2 mouse cellular contexts compared by ENCODE assay signal in genomic region chr12:52586466-52586865, GRCm38 (mm10).
A peak's percentile ranks its signal among the peaks of the same experiment; 100 is the strongest.
DNase-seq lines count a peak whose midpoint lies in the region; TF ChIP-seq lines count a peak whose summit lies in the region.
"Not testable (repeated sequence)": the region's sequence is repeated elsewhere in the genome, so short reads cannot be mapped to it uniquely, and the experiment has no call there.

No protein-coding gene starts in this region.

- in situ Hi-C loops in CH12.LX (cut with MboI; ENCODE audit: low pct_ligation_motif_present, low pct_unique_long_range_greater_than_20kb, low sequenced_read_pairs), result not testable (repeated sequence)

- H3K4me3 ChIP-seq in CH12.LX (replicated peaks in 1 of 3; ENCODE audit: low read depth in 2 of 3, low read length in 2 of 3, poor library complexity in 1 of 3); MEL (ENCODE audit: control insufficient read depth in 1 of 2, insufficient read depth in 1 of 2, low read depth in 2 of 2, low read length in 2 of 2): not testable (repeated sequence)

- H3K27ac ChIP-seq in CH12.LX (ENCODE audit: insufficient read depth, low read depth); MEL (ENCODE audit: control insufficient read depth, low read depth, low read length): not testable (repeated sequence)

- not testable (repeated sequence) for H3K9ac ChIP-seq in CH12.LX (ENCODE audit: insufficient read depth, low read depth); MEL (ENCODE audit: control insufficient read depth, low read depth, low read length, poor library complexity, severe bottlenecking)

- H3K4me2 ChIP-seq in CH12.LX (ENCODE audit: insufficient read depth, low read depth, poor library complexity, severe bottlenecking), result not testable (repeated sequence)

- H3K4me1 ChIP-seq in CH12.LX (ENCODE audit: control insufficient read depth in 1 of 2, insufficient read depth in 2 of 2); MEL (ENCODE audit: control insufficient read depth in 1 of 2, insufficient read depth in 2 of 2, low read length in 2 of 2): not testable (repeated sequence)

- TF ChIP-seq RAD21 in CH12.LX (IDR thresholded peaks at IDR 0.05; ENCODE audit: low read depth, low read length); MEL (IDR thresholded peaks at IDR 0.05; ENCODE audit: low read depth, low read length): not testable (repeated sequence)

- dilution Hi-C loops in CH12.LX (cut with MboI; ENCODE audit: extremely low pct_ligation_motif_present, extremely low pct_unique_long_range_greater_than_20kb, low sequenced_read_pairs), result not testable (repeated sequence)

- not testable (repeated sequence) for TF ChIP-seq POLR2A in CH12.LX (IDR thresholded peaks at IDR 0.05; ENCODE audit: low read depth, low read length); MEL (IDR thresholded peaks at IDR 0.05; ENCODE audit: control insufficient read depth in 1 of 2, insufficient read depth in 1 of 2, low read depth in 1 of 2, low read length in 2 of 2, poor library complexity in 1 of 2)

- TF ChIP-seq CTCF in CH12.LX (conservative IDR thresholded peaks at IDR 0.05 in 1 of 2, IDR thresholded peaks at IDR 0.05 in 1 of 2; ENCODE audit: low read depth in 2 of 2, low read length in 2 of 2); MEL (IDR thresholded peaks at IDR 0.05 in 2 of 3, conservative IDR thresholded peaks at IDR 0.05 in 1 of 3; ENCODE audit: control insufficient read depth in 1 of 3, insufficient read depth in 1 of 3, low read depth in 2 of 3, low read length in 3 of 3, poor library complexity in 1 of 3, severe bottlenecking in 1 of 3): not testable (repeated sequence)

- not testable (repeated sequence) for H3K79me2 ChIP-seq in CH12.LX (replicated peaks; ENCODE audit: control insufficient read depth, extremely low read depth, insufficient read depth, poor library complexity, severe bottlenecking); MEL (ENCODE audit: control insufficient read depth, insufficient read depth, low read length, poor library complexity)

- not testable (repeated sequence) for DNase-seq in CH12.LX (ENCODE audit: extremely low read depth); MEL (ENCODE audit: low read depth, low spot score)

- TF ChIP-seq EP300 in CH12.LX (IDR thresholded peaks at IDR 0.05; ENCODE audit: low read length); MEL (IDR thresholded peaks at IDR 0.05; ENCODE audit: low read depth in 1 of 2, low read length in 2 of 2): not testable (repeated sequence)

- H3K9me3 ChIP-seq in CH12.LX (replicated peaks; ENCODE audit: low read length); MEL (replicated peaks; ENCODE audit: insufficient read depth, low read length): not testable (repeated sequence)

- H3K27me3 ChIP-seq in CH12.LX (replicated peaks); MEL (ENCODE audit: control insufficient read depth in 1 of 2, insufficient read depth in 2 of 2, low read length in 2 of 2): not testable (repeated sequence)

- not testable (repeated sequence) for H3K36me3 ChIP-seq in CH12.LX (replicated peaks in 1 of 2; ENCODE audit: control insufficient read depth in 1 of 2, insufficient read depth in 1 of 2, low read length in 1 of 2); MEL (ENCODE audit: control insufficient read depth in 1 of 2, insufficient read depth in 2 of 2, low read length in 2 of 2)

TF ChIP-seq in CH12.LX, 34 proteins besides CTCF, POLR2A, EP300 and RAD21:
- 0 out of 2 replicates have a peak, but pooled peaks have one; percentile 63 for TF ChIP-seq TBP (conservative IDR thresholded peaks at IDR 0.05; ENCODE audit: low read depth, low read length)

TF ChIP-seq in MEL, 35 proteins besides CTCF, POLR2A, EP300 and RAD21:
- TF ChIP-seq TBP (IDR thresholded peaks at IDR 0.05; ENCODE audit: low read depth, low read length), result peak; percentile 65
TF ChIP-seq in MEL: peak in this region for 1; not testable (repeated sequence) for 34.
